Mouse (Mus musculus): ENCODE results near the gene Ak3. TPM values are rescaled to one million over a fixed set of nuclear protein-coding genes. Genes with fewer than 3 reads are reported as not detected.

The Ak3 gene
- polyA plus RNA-seq, 1 experiment from 2014 or later: 118 TPM

- ATAC-seq (ENCODE audit: insufficient read depth, low FRiP score): no peak
- no peaks in the 10 kb centered on the region for H3K9me3 ChIP-seq (replicated peaks; ENCODE audit: control insufficient read depth, low read length)
- H3K9ac ChIP-seq (ENCODE audit: low read length): peak overlapping the region; percentile 91
- H3K4me3 ChIP-seq (replicated peaks; ENCODE audit: low read length): peak overlapping the region; percentile 98
- under 1% methylated on average over 41 of the region's 41 CpGs for WGBS
- H3K4me2 ChIP-seq (ENCODE audit: low read depth, low read length): peak overlapping the region; percentile 81
- H3K27ac ChIP-seq (ENCODE audit: low read length): peak overlapping the region; percentile 91
- no peaks in the 10 kb centered on the region for H3K27me3 ChIP-seq (ENCODE audit: control insufficient read depth, insufficient read depth, low read length)
- H3K4me1 ChIP-seq (ENCODE audit: control insufficient read depth, insufficient read depth, low read length): peaks cover 9% of the 10 kb centered on the region; the same call in 1 of the 2 replicates
- H3K36me3 ChIP-seq (ENCODE audit: control insufficient read depth, insufficient read depth, low read length): peaks cover 14% of the 10 kb centered on the region
Observed at GRCm38 (mm10) chr19:28990590-28991221, 57.1 kb downstream of the Ak3 start.

- ATAC-seq (ENCODE audit: insufficient read depth, low FRiP score): peak; percentile 97
Observed at GRCm38 (mm10) chr19:28990194-28990589, 57.6 kb downstream of the Ak3 start, which contains the start of gene Cdc37l1. TSS of gene Cdc37l1 (plus strand) at chr19:28990352.

GRCm38 (mm10) chr19:28989515-28989914 lies 58.2 kb downstream of the Ak3 start:
- peaks cover 9% of the 10 kb centered on the region; the same call in 1 of the 2 replicates for H3K4me1 ChIP-seq (ENCODE audit: control insufficient read depth, insufficient read depth, low read length)
- peak overlapping the region; percentile 98 for H3K4me3 ChIP-seq (replicated peaks; ENCODE audit: low read length)
- WGBS: 35% methylated on average over 8 of the region's 8 CpGs
- H3K4me2 ChIP-seq (ENCODE audit: low read depth, low read length): peak overlapping the region; percentile 81
- peak overlapping the region; percentile 91 for H3K9ac ChIP-seq (ENCODE audit: low read length)
- no peaks in the 10 kb centered on the region for H3K9me3 ChIP-seq (replicated peaks; ENCODE audit: control insufficient read depth, low read length)
- peak overlapping the region; percentile 91 for H3K27ac ChIP-seq (ENCODE audit: low read length)
- H3K27me3 ChIP-seq (ENCODE audit: control insufficient read depth, insufficient read depth, low read length): no peaks in the 10 kb centered on the region
- peaks cover 7% of the 10 kb centered on the region for H3K36me3 ChIP-seq (ENCODE audit: control insufficient read depth, insufficient read depth, low read length)
- no peak for ATAC-seq (ENCODE audit: insufficient read depth, low FRiP score)

More at GRCm38 (mm10) chr19:28990194-28990589, 57.6 kb downstream of the Ak3 start, which contains the start of gene Cdc37l1:
- peaks cover 9% of the 10 kb centered on the region; the same call in 1 of the 2 replicates for H3K4me1 ChIP-seq (ENCODE audit: control insufficient read depth, insufficient read depth, low read length)
- peak within 1 kb of the TSS; percentile 91 for H3K27ac ChIP-seq (ENCODE audit: low read length)
- H3K27me3 ChIP-seq (ENCODE audit: control insufficient read depth, insufficient read depth, low read length): no peaks in the 10 kb centered on the region
- H3K9ac ChIP-seq (ENCODE audit: low read length): peak within 1 kb of the TSS; percentile 91
- H3K4me2 ChIP-seq (ENCODE audit: low read depth, low read length): peak within 1 kb of the TSS; percentile 81
- under 1% methylated on average over 36 of the region's 37 CpGs for WGBS
- peak within 1 kb of the TSS; percentile 98 for H3K4me3 ChIP-seq (replicated peaks; ENCODE audit: low read length)
- H3K9me3 ChIP-seq (replicated peaks; ENCODE audit: control insufficient read depth, low read length): no peaks in the 10 kb centered on the region
- peaks cover 9% of the 10 kb centered on the region for H3K36me3 ChIP-seq (ENCODE audit: control insufficient read depth, insufficient read depth, low read length)

DNA sequence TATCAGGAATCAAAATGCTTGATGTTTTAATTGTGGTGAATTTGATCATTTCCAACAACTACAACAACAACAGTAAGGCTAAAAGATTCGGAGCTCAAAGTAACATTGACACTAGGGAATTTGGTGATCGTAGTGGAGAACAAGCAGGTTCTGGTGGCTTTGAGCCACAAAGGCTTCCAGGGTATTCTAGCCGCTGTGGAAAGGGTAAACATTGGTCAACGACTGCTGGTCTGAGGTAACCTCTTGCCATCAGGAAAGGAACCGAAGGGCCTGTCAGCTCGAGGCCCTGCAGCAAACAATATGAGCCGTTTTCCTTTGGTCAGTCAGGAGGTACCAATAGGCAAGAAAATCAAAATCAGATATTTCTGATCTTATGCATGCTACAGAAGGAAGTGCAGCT lies 65.1 kb downstream of the Ak3 start:
- no peaks in the 10 kb centered on the region for H3K4me1 ChIP-seq (ENCODE audit: control insufficient read depth, insufficient read depth, low read length)
- no peaks in the 10 kb centered on the region for H3K27me3 ChIP-seq (ENCODE audit: control insufficient read depth, insufficient read depth, low read length)
- WGBS: 56% methylated on average over 7 of the region's 7 CpGs
- no peaks in the 10 kb centered on the region for H3K36me3 ChIP-seq (ENCODE audit: control insufficient read depth, insufficient read depth, low read length)
- no peak for ATAC-seq (ENCODE audit: insufficient read depth, low FRiP score)
- no peak overlapping the region for H3K4me2 ChIP-seq (ENCODE audit: low read depth, low read length)
- no peak overlapping the region for H3K27ac ChIP-seq (ENCODE audit: low read length)
- no peaks in the 10 kb centered on the region for H3K9me3 ChIP-seq (replicated peaks; ENCODE audit: control insufficient read depth, low read length)
- H3K4me3 ChIP-seq (replicated peaks; ENCODE audit: low read length): no peak overlapping the region
- no peak overlapping the region for H3K9ac ChIP-seq (ENCODE audit: low read length)

- Histone ChIP-seq H3K36me3 (ENCODE audit: control insufficient read depth, insufficient read depth, low read length) (no peaks in the 10 kb centered on the region), H3K9me3 (replicated peaks; ENCODE audit: control insufficient read depth, low read length) (no peaks in the 10 kb centered on the region), H3K9ac (ENCODE audit: low read length) (peak overlapping the region; percentile 50), H3K4me2 (ENCODE audit: low read depth, low read length) (peak overlapping the region; percentile 67), H3K27ac (ENCODE audit: low read length) (no peak overlapping the region), H3K4me3 (replicated peaks; ENCODE audit: low read length) (peak overlapping the region; percentile 41), H3K4me1 (ENCODE audit: control insufficient read depth, insufficient read depth, low read length) (peaks cover 4% of the 10 kb centered on the region; the same call in 1 of the 2 replicates), H3K27me3 (ENCODE audit: control insufficient read depth, insufficient read depth, low read length) (no peaks in the 10 kb centered on the region)
- peak; percentile 81 for ATAC-seq (ENCODE audit: insufficient read depth, low FRiP score)
- WGBS: 17% methylated on average over 35 of the region's 35 CpGs
Observed at GRCm38 (mm10) chr19:28974862-28975611, 72.7 kb downstream of the Ak3 start.

Other genes starting within 250 kb of the Ak3 start
- 0.50 and 0.56 TPM in 2 replicates for gene Slc1a1, start 212.9 kb downstream of the Ak3 start, polyA plus RNA-seq (2015; fragmentation: Nextera tagmentation; extraction: Ambion mirVana)
- gene Plpp6, start 84.0 kb downstream of the Ak3 start, polyA plus RNA-seq (2015; fragmentation: Nextera tagmentation; extraction: Ambion mirVana): 7.6 TPM in 2 replicates
- gene 4430402I18Rik, start 80.2 kb downstream of the Ak3 start, polyA plus RNA-seq (2015; fragmentation: Nextera tagmentation; extraction: Ambion mirVana): 0.54 and 0.74 TPM in 2 replicates
- gene Cdc37l1, start 57.6 kb downstream of the Ak3 start, polyA plus RNA-seq (2015; fragmentation: Nextera tagmentation; extraction: Ambion mirVana): 34.8 and 38.4 TPM in 2 replicates
- 53.3 and 53.5 TPM in 2 replicates for gene Rcl1, start 53.4 kb upstream of the Ak3 start, polyA plus RNA-seq (2015; fragmentation: Nextera tagmentation; extraction: Ambion mirVana)
- gene Jak2, start 203.9 kb upstream of the Ak3 start, polyA plus RNA-seq (2015; fragmentation: Nextera tagmentation; extraction: Ambion mirVana): 4.4 and 5.0 TPM in 2 replicates